Mouse (Mus musculus) adrenal gland (tissue): Measurements from ENCODE around the gene Jade2.

ENCODE experiments used
- intact Hi-C: fragments of 180-260 bp; cut with DNase I; formaldehyde crosslinking; loops from one replicate; pipeline ENCODE4 v1.15.1; 2025

Jade2 gene

GRCm38 (mm10) chr11:51836506-51836905 is 20.9 kb downstream of the Jade2 start:
- intact Hi-C loops, result no loop called here

DNA sequence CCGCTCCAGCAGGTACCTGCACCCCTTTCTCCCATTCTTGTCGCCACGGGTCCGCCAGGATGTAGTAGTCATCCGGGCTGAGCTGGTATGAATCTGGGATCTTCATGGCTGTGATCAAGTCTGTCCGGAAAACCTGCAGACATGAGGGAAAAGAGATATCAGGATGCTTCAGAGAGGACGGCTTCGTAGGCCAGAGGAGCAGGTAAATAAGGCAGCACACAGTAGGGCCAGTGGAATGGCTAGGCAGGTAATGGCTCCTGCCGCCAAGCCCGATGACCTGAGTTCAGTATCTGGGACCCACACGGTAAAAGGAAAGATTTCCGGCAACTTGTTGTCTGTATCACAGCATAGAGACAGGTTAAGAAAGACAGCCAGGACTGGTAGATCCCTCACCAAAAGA is 21.9 kb downstream of the Jade2 start:
- intact Hi-C loops, result no loop called here

GRCm38 (mm10) chr11:51834067-51834411 is 23.4 kb downstream of the Jade2 start:
- intact Hi-C loops, result no loop called here

DNA sequence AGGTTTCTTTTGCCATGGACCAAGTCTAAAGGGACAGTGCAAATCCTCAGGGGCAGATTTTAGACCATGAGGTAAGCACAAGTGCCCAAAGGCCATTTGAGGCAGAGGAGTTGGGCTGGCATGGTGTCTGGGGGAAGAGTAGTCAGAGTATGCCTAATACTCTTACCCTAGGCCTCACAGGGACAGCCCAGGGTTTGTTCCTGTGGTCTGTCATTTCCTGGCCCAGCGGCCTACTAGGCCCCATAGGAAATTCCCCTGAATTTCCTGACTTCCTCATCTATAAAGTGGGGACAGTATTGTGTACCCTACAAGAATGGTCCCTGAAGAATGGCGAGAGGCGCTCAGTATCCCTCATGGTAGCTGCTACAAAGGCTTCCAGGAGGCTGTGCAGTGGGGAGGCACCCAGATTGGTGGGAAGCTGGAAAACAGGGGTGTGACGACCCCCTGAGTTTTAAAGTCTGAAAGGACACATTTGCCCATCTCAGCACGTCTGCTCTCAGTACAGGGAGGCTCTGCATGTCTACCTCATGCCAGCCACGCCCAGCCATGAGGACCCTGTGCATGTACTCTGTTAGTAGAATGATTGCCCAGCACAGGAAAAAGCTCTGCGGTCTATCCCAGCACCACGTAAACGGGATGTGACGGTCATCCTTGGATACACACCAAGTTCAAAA is 23.9 kb downstream of the Jade2 start:
- intact Hi-C loops, result no loop called here

DNA sequence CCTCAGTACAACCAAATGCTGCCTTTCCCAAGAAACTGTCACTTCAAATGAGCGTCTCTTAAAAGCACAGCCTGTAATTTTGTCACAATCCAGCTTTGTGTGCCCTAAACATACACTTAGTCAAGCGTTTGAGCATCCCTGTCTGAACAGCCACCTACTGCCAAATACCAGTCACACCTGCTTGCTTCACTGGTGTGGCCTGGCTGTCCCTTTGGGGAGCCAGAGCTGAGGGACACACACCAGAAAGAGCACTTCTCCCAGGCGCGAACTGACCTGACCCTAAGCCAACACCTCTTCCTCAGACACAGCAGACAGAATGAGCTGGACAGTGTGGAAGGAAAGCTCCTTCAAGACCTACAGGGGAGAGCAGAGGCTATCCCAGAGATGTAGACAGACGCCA is 24.5 kb downstream of the Jade2 start:
- intact Hi-C loops, result no loop called here

DNA sequence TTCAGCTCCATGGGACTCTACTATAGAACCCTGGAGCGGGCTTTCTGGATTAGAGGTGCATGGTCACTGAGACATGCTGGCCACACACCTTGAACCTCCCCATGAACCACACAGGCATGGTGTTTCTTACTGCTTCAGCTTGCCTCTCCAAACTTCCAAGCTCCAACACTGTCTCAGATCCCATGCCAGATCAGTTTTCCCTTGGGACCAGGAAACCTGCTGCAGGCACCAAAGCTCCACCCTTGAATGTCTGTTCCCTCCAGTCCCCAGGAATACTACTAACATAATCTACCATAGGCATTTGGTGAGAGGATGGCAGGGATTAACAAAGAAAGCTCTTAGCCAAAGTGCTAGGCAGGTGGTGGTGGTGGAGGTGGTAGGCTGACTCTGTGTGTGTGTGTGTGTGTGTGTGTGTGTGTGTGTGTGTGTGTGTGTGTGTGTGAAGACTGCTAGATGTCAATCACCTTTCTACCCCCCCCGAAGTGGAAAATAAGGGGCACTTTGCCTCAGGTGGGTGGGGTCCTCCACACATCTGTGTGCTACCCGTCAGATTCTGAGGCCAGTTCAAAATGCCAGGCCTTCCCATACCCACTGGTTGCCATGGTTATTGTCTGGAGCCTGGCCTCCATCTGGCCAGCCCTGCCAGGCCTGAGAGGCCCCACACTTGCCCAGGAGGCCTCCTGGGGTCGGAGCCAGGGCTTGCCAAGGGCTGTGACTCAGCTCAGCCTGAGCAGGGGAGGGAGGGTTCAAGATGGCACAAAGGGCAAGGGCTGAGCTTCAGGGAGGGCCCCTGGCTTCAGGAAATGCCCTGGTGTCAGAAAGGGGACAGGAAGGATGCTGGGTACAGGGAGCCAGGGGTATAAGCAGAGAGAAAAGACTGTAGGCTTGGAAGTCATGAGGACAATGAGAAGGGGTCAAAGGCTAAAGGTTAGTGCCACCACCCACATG is 25.2 kb downstream of the Jade2 start:
- intact Hi-C loops, result no loop called here

- intact Hi-C loops, result no loop called here
These were observed 32.5 kb downstream of the Jade2 start for GRCm38 (mm10) chr11:51824867-51825424.

- intact Hi-C loops, result no loop called here
These were observed 33.3 kb downstream of the Jade2 start for GRCm38 (mm10) chr11:51823963-51824753.

GRCm38 (mm10) chr11:51823271-51823670 is 34.2 kb downstream of the Jade2 start:
- intact Hi-C loops, result no loop called here

DNA sequence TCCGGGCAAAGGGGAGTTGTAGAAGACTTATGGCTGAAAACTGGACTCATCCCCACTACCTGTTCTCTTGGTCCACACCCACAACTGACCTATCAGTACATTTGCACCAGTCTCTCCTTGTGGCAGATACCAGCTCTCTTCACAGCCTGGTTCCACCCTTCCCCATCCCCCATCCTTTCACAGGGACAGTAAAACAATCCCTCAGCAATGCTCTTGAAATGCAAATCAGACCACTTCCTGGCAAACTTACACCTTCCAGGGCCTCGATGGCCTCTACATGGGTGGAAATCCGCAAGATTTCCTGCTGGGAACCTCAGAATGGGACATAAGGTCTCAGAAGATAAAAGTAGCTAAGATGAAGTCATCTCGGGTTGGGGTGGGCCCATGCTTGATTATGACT is 34.7 kb downstream of the Jade2 start:
- intact Hi-C loops, result no loop called here

GRCm38 (mm10) chr11:51820861-51821260 is 36.6 kb downstream of the Jade2 start:
- intact Hi-C loops, result loop anchor here (2.0 kb wide), 2 partner anchors 34 to 142 kb away; no protein-coding TSS in a partner anchor

- intact Hi-C loops, result loop anchor here (2.0 to 10.0 kb wide), 3 partner anchors 35 to 405 kb away; no protein-coding TSS in a partner anchor
These were observed 37.5 kb downstream of the Jade2 start for GRCm38 (mm10) chr11:51819964-51820363.

- intact Hi-C loops, result loop anchor here (10.0 kb wide), 1 partner anchor 406 kb away; no protein-coding TSS in a partner anchor
These were observed 38.6 kb downstream of the Jade2 start for GRCm38 (mm10) chr11:51818837-51819236.

DNA sequence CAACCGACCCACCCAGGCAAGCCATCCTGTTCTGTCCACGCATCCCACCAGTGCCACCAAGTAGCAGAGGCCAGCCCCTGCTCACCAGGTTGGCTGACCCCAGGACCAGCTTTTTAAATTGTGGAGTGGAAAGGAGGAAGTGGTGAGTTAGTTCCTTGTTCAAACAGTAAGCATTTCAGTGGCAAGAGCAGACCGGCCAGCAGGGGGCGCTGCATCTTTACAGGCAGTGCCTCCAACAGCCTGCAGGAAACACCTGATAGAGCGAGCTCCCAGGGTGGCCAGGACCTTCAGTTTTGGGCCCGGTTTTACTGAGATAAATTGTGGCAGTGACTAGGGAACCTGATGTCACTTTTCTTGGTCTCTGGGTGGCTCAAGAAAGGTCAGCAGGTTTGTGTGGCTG is 39.7 kb downstream of the Jade2 start:
- intact Hi-C loops, result loop anchor here (10.0 kb wide), 1 partner anchor 407 kb away; no protein-coding TSS in a partner anchor

DNA sequence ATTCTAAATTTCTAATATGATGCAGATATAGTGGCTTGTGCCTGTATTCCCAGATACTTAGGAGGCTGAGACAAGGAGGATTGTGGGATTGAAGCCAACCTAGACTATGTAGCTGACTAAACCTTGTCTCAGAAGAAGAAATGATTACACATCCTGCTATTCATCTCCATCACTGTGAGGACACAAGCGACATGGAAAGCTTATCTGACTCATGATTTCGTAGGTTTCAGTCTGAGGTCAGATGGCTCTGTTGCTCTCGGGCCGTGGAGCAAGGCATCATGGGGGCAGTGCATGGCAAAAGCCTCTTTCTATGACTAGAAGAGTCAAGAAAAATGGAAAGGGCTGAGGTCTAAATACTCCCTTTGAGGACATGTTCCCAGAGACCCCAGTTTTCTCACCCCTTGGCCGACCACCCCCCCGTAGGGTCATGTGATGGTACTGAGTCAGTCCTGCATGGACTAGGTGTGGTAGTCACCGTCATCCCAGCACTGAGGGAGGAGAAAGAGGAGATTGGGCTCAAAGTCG is 45.4 kb downstream of the Jade2 start:
- intact Hi-C loops, result loop anchor here (10.0 kb wide), 1 partner anchor 413 kb away; no protein-coding TSS in a partner anchor

- intact Hi-C loops, result loop anchor here (10.0 kb wide), 1 partner anchor 414 kb away; no protein-coding TSS in a partner anchor
These were observed 46.2 kb downstream of the Jade2 start for GRCm38 (mm10) chr11:51811230-51811629.

GRCm38 (mm10) chr11:51809632-51810224 is 47.7 kb downstream of the Jade2 start:
- intact Hi-C loops, result loop anchor here (10.0 kb wide), 1 partner anchor 415 kb away; no protein-coding TSS in a partner anchor

DNA sequence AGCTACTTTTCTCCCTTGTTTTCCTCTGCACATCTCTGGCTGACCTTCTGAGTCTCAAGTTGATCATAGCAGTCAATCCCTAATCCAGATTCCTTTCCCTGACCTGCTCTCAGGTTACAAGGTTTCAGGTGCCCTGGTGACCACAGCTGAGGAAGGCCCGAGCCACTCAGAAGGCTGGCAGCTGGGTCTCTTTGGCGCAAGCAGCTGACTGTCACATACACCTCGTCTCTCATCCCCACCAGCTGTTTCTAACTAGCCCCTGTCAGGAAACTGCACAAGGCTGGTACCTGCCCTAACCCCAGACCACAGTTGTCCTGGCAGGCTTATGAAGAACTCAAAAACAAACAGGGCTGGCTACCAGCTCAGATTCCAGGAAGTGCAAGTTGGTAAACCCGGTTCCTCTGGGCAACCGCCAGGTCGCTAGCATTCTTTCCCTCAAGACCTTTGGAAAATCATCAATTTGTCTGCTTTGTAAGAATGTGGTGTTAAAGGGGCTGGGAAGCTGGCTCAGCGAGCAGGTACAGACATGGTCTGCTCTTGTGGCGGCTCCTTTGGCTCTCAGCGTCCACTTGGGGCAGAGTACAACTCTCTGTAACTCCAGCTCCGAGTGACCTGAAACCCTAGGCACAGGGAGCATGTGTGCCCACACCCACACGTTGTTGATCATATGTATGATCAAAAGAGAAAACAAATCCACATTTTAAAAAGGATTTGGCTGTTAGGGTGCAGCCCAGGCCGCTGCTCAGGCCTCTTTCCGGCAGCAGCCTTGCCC is 50.2 kb downstream of the Jade2 start:
- intact Hi-C loops, result no loop called here

DNA sequence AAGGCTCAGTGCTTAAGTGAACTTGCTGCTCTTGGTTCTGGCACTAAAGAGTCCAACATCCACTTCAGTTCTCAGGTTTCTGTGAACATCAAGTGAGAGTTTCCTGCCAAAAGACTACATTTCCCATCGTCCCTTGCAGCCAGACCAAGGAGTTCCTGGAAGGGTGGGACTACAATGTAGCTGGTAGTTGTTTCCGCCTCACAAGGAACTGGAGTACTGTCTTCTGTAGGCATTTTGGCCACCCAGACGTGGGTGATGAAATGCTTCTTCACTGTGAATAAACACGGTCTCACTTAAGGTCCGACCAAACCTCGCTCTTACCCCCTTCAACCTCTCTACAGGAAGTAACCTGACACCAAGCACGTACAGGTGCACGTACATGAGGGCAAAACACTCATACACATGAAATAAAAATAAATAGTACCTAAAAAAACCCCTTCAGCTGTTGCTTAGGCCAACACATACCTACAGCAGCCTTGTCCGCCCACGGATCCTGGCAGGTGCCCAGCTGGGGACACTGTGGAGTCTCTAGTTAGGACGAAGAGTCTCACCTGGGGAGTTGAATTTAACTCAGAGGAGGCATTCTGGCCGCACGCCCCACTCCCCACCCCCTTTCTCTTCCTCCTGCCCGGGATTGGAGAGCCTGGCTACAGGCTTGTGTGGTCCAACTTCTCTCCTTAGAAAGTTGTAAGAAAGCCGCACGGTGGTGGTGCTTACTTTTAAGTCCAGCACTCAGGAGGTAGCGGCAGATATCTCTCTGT is 52.1 kb downstream of the Jade2 start:
- intact Hi-C loops, result no loop called here
